Mouse (Mus musculus): ENCODE data around the gene 1700011L22Rik.
A peak's percentile ranks its signal among the peaks of the same experiment; 100 is the strongest.

The 1700011L22Rik gene

GRCm38 (mm10) chr8:79239320-79239719, 9.1 kb downstream of the 1700011L22Rik start:
- DNase-seq (ENCODE audit: low spot score in 2 of 2) = no peak

DNA sequence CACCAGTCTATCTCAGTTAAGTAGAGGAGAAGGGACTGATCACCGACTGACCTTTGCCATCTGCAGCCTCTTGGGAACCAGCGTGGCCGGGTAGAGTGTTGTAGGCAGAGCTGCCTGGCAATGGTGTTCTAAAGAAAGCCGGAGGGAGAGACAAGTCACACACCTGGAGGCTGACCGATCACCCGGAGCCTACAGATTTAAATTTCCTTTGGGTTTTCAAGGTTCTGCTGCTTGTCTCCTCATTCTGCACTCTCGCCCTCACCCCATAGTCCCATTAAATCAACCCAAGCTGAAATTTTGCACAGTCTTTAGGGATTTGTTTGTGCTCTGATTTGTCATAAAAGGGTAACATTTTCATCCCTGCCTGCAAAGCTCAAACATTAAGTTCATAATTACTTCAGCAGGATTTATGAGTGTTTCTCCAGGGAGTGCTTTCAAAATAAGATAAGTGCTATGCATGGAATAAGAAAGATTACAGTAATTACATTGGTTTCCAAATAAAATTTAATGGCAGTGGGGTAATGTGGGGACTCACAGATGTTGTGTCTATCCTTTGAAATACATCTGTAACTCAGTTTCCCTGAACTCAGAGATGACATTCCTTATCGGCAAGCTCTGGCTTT, 19.0 kb downstream of the 1700011L22Rik start:
- no peak for DNase-seq (ENCODE audit: low spot score in 2 of 2)

GRCm38 (mm10) chr8:79227916-79228315, 20.5 kb downstream of the 1700011L22Rik start:
- no peak for DNase-seq (ENCODE audit: low spot score in 2 of 2)

DNA sequence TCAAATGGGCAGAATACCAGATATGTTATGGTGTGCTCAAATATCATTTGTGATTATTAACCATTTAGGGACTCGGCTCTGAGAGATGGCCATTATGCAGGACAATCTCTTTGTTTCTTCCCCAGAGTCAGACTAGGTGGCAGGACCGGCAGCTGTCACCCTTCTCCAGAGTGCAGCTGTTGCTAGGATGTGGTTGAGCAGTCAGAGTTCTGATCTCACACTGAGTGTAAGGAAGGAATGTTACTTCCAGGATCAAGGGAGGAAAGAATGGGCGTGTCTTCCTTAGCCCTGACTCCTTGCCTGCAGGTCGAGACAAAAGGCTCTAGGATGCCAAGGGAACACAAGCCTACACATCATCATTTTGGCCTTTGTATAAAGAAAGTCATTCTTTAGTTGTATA, 21.2 kb downstream of the 1700011L22Rik start:
- DNase-seq (ENCODE audit: low spot score in 2 of 2) = no peak

DNA sequence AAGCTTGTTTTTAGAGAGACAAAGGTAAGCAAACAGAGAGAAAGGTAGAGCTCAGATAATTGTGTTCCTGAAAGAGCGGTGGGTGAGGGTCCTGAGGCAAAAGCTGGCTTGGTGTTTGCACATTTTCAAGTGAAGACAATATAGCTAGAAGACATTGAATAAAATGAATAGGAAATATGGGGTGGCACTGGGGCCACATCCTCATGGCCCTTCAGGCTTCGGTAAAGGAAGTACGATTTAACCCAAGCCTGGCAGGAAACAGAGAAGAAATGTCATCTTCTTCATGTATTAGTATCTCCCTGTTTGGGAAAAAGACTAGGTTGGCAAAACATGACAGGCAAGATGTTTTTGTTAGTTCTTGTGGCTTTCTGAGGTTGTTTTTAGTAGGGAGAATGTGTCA, 22.3 kb downstream of the 1700011L22Rik start:
- no peak for DNase-seq (ENCODE audit: low spot score in 2 of 2)

DNA sequence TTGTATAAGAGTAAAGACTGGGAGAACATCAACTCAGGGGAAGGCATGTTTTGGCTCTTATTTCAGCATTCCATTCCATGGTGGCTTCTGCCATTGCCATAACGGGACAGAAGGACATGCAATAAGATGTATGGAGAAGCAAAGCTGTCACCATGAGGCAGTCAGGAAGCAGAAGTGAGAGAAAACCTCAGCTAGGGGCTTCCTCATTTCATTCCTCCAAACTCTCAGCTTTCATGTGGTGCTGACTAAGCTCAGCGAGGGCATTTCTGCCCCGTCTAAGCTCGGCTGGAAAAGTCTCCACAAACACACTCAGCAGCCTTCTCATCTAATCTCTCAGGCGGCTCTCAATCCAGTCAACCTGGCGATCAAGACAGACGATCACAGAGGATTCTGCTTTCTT, 22.8 kb downstream of the 1700011L22Rik start:
- DNase-seq (ENCODE audit: low spot score in 2 of 2) = no peak

GRCm38 (mm10) chr8:79224363-79224762, 24.0 kb downstream of the 1700011L22Rik start:
- no peak for DNase-seq (ENCODE audit: low spot score in 2 of 2)

DNA sequence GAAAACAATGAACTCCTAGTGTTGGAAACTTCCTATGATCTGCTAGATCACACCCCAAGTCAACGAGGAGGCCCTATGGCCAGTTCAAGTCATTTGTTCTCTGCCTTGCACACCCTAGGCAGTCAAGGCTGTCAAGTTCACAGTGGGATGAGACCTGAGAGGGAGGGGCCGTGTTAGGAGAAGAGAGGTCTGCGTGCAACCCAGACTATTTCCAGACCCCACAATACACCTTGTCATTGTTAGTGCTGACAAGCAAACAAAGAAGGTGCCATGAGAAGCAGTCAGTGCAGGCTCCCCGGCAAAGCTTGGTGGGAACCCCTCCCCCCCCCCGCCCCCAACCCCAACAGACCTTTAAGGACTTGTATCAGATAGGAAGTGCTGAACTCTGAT, 25.6 kb downstream of the 1700011L22Rik start:
- no peak for DNase-seq (ENCODE audit: low spot score in 2 of 2)

DNA sequence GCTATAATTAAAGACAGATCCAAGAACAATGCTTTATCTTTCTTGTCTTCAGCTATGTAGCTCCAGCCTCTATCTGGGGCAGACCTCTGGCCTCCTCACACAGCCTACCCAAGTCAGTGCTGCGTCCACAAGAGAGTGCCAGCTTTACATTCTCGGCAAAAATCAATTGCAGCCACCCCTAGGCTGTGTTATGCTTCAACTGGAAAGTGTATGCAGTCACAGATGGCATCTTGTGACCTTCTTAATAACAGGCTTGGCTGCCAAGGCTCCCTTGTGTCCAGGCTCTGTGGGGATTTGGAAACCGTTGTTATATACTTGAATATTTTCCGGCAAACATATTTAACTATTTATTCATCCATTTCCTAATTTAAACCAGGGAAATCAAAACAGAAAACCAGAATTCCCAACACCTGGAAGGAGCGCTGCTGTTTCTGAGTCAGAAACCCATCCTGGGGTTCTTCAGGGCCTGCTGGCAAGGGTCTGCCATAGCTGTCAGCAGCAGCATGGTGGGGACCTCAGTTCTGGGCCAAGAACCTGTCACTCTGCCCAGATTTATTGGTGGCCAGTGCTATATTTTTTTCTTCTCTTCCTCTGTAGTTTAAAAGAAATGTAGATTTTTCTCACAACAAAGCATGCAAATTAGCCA, 26.1 kb downstream of the 1700011L22Rik start:
- no peak for DNase-seq (ENCODE audit: low spot score in 2 of 2)

DNA sequence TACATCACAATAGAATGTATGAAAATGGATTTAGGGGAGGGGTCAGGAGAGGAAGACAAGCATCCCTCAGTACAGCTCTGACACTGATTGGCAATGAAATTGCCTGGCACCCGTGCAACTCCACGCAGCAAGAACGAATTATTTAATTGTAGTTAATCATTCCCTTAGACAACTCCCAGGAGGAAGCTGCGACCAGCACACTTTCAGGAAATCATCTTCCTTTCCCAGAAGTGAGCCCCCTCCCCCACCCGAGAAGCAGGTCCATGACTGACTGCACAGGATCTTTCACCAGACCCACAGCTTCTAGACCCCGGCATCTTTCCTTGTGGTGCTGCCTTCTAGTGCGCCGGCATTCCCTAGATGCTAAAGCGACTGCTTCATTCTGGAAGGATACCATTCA, 36.7 kb downstream of the 1700011L22Rik start:
- DNase-seq (ENCODE audit: low spot score in 2 of 2) = no peak

- peak in 1 of 2 experiments; percentile 19 for DNase-seq (ENCODE audit: low spot score in 2 of 2)
These were observed 38.6 kb downstream of the 1700011L22Rik start for GRCm38 (mm10) chr8:79209641-79210358.

- DNase-seq (ENCODE audit: low spot score in 2 of 2) = no peak
These were observed 39.4 kb downstream of the 1700011L22Rik start for GRCm38 (mm10) chr8:79208691-79209640.

GRCm38 (mm10) chr8:79208181-79208580, 40.2 kb downstream of the 1700011L22Rik start:
- no peak for DNase-seq (ENCODE audit: low spot score in 2 of 2)

GRCm38 (mm10) chr8:79206895-79207294, 41.5 kb downstream of the 1700011L22Rik start:
- no peak for DNase-seq (ENCODE audit: low spot score in 2 of 2)

DNA sequence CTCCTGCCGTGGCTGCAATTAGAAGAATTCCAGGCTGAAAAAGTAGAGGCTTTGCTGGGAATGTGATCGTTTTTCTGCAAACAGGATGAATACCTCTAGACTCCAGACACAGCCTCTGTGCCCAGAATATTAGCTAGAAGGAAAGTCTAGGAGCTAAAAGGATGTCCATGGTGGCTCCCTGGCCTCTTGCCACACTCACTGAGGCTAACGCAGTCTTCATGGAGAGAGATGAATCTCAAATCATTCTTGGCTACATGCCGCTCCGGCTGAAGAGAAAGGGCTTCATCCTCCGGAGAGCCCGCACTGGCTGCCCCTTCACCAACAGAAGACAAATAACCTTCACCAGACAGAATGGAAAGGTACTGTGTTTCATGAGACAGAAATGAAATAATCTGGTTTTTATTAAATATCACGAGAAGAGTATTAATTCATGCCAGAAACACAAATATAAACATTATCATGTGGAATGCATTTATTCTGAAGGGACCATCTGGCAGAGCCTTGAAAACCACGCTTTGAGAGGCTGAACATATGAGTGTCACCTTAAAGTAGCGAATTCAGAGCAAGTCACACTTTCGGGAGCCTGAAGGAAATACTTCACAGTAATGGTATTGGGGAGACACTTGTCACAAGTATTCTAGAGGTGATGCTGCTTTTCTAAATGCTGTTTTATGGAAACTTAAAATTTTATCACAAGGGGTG, 46.8 kb downstream of the 1700011L22Rik start:
- no peak for DNase-seq (ENCODE audit: low spot score in 2 of 2)

- no peak for DNase-seq (ENCODE audit: low spot score in 2 of 2)
These were observed 49.7 kb downstream of the 1700011L22Rik start for GRCm38 (mm10) chr8:79198675-79199074.

- DNase-seq (ENCODE audit: low spot score in 2 of 2) = no peak
These were observed 51.9 kb downstream of the 1700011L22Rik start for GRCm38 (mm10) chr8:79196481-79196880.

GRCm38 (mm10) chr8:79190071-79190470, 58.3 kb downstream of the 1700011L22Rik start:
- no peak for DNase-seq (ENCODE audit: low spot score in 2 of 2)

DNA sequence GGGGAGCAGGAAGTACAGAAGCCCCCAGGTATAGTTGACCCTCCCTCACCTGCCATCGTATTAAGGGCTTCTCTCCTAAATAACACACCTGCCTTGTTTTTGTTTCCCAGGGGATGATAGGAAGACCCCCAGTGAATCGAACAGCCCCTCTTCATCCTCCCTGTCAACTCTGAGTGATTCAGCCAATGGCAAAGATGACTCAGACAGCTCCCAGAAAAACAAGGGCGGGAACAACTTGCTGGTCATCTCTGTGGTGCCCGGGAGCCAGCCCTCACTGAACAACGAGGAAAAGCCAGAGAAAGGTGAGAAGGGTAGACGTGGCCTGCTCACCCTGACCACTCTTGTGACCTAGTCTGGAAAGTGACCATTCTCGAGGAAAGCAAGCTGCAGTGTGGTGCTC, 62.9 kb downstream of the 1700011L22Rik start:
- no peak for DNase-seq (ENCODE audit: low spot score in 2 of 2)

DNA sequence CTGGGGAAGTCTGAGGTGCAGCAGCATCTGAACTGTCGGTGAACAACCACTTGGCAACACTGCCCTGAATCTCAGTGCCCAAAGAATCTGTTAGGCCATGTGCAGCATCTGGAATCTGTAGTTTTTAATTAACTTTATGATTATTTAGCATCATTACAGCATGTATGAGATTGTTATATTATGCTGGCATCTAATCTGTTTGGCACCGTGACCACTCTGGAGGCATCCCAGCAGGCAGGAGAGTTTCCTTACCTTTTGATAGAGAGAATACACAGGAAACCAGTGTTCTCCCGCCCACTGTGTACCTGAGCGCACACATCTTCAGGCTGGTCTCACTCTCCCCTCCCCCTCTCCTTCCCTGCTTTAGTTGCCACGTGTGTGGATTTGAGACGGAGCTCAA, 68.7 kb downstream of the 1700011L22Rik start:
- no peak for DNase-seq (ENCODE audit: low spot score in 2 of 2)

DNA sequence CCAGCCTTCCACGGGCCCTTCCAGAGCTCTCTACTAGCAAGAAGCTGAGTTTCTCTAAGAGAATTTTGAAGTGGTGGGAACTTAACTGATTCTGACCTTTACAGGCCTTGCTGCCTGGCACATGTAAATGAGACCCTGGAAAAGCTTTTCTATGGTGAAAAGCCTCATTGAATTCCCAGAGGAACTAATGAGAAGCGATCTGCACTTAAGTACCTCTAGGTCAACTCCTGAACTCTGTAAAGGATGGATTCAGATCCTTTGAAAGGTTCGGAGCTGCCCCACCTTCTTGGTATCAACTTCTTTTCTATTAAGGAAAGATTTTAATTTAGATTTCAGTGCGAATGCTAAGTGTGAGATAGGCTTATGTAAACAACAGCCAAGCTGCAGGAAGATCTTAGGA, 72.4 kb downstream of the 1700011L22Rik start:
- DNase-seq (ENCODE audit: low spot score in 2 of 2) = no peak

Data from spleen, postnatal 10 days (tissue).